Mouse (Mus musculus) G1E (cell line): ENCODE data around the gene Trim31.

ENCODE experiments used
- CTCF ChIP-seq: IDR thresholded peaks from 2 replicates; pipeline ENCODE4 v1.5.1; 2012; ENCODE audit warnings: low read depth, low read length, inconsistent platforms, mixed read lengths
- GATA1 ChIP-seq: IDR thresholded peaks from 2 replicates; pipeline ENCODE4 v1.6.1; 2012; ENCODE audit warnings: borderline replicate concordance, low read length, inconsistent platforms, mixed read lengths
- POLR2AphosphoS5 ChIP-seq: IDR thresholded peaks from 2 replicates; pipeline ENCODE4 v1.6.1; 2012; ENCODE audit warnings: low read depth, low read length, inconsistent platforms; ENCODE audit not compliant: insufficient replicate concordance
- TAL1 ChIP-seq: conservative IDR thresholded peaks from 2 replicates; pipeline ENCODE4 v1.6.1; 2012; ENCODE audit warnings: low read depth, low read length, inconsistent platforms, mixed read lengths

- TF ChIP-seq GATA1 (no peak), POLR2AphosphoS5 (no peak), CTCF (no peak), TAL1 (no peak)
These were observed 31.5 kb downstream of the Trim31 start for GRCm38 (mm10) chr17:36929236-36929932.
